Mouse (Mus musculus) cerebellum, adult 18-20 months (tissue): ENCODE results near the gene Tcfl5.

ENCODE experiments used
- DNase-seq, 2 experiments: peaks; one replicate each; pipeline ENCODE4 v3.0.0; 2021

Gene Tcfl5

GRCm38 (mm10) chr2:180642555-180643260, at the start of gene Tcfl5:
Gene Tcfl5 (minus strand): TSS chr2:180642708.
- DNase-seq: no peak

DNA sequence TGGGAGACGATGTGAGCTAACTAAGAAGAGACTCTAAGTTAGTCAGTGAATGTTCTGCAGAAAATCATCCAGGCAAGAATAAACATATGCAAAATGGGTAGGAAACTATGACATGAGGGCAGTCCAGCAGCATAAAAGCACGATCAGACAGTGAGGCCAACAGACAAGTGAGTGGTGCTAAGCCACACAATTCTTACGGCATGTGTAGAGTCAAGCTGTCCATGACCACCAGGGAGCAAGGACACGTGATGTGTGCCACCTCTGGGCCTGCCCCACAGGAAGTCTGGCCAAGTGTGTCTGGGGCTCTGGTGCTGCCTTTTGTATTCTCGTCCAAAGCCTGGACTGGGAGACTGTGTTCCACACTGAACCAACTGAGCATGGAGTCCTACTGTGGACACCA, 47.3 kb upstream of the Tcfl5 start:
- no peak for DNase-seq

DNA sequence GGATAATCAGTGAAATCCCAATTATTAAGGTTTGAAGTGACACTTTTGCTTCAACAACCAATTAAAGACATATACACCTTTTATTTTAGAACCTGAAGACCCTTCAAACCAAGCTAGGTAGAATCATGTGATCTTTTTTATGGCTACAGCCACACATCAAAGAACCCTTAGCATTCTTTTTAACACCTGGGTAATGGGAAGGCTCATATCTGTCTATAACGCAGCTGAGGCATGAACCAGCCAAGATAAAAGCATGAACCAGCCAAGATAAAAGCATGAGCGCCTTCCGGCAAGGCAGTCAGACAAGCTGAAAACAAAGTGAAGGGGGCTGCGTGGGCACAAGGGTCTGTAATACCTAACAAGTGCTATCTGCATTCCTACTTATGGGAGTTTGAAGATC, 41.5 kb upstream of the Tcfl5 start:
- no peak for DNase-seq

- no peak for DNase-seq
Measured at GRCm38 (mm10) chr2:180683524-180683923, 41.0 kb upstream of the Tcfl5 start.

DNA sequence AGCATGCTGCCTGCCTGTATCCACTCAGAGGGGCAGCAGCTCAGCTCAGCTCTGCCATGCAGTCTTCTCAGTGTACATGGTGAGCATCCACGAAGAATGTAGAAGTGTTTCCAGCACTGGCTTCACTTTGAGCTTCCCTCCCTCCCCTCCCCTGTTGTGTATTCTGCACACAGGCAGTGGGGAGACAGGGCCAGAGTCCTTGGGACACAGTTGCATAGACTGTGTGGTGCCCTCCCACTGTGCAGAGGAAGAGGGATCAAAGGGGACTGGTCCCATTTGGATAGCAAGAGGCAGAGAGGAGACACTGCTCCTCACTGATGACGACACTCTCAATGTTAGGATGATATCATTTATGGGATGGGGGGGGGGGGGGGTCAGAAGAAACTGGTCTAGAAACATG, 38.7 kb upstream of the Tcfl5 start:
- no peak for DNase-seq

DNA sequence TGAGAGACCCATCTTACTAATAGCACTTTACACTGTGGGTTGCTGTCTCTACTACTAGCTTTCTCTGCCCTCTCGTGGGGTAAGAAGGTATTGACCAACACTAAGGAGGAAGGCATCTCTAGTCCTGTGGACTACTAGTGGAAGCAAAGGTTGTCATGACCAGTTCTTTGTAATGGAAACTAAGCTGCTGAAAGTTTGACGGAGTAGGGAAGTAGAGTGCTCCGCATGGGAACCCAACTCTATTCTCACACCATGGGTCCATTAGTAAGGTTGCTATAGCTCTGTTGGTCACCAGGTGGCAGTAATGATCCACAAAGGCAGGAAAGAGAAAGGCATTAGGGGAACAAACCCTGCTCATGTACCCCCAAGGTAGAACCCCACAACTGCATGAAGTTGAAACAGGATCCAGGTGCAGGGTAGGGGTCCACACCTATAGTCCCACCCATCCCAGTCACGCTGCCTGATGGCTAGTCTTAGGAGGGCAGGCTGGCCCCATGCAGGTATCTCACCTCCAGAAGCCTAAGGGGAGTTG, 36.2 kb upstream of the Tcfl5 start:
- peak; percentile 60 to 69 for DNase-seq

GRCm38 (mm10) chr2:180676706-180677105, 34.2 kb upstream of the Tcfl5 start:
- DNase-seq: no peak

DNA sequence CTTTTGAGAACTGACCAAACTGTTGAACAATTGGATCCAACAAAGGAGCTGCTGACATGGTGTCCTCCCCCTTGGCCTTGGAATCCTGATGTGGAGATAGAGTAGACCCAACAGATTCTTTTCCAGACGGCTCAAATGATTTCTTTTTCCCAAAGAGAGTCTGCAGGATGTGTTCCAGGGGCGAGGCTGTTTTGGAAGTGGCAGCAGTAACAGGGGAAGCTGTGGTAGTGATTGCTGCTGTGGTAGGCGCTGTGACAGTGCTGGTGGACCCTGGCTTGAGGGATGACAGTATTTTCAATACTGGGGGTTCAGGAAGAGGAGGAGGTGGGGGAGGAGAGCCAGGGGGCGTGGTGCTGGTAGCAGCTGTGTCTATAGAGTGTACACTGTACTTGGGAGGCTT, 19.5 kb upstream of the Tcfl5 start:
- DNase-seq: no peak

GRCm38 (mm10) chr2:180660521-180660920, 18.0 kb upstream of the Tcfl5 start:
- no peak for DNase-seq

DNA sequence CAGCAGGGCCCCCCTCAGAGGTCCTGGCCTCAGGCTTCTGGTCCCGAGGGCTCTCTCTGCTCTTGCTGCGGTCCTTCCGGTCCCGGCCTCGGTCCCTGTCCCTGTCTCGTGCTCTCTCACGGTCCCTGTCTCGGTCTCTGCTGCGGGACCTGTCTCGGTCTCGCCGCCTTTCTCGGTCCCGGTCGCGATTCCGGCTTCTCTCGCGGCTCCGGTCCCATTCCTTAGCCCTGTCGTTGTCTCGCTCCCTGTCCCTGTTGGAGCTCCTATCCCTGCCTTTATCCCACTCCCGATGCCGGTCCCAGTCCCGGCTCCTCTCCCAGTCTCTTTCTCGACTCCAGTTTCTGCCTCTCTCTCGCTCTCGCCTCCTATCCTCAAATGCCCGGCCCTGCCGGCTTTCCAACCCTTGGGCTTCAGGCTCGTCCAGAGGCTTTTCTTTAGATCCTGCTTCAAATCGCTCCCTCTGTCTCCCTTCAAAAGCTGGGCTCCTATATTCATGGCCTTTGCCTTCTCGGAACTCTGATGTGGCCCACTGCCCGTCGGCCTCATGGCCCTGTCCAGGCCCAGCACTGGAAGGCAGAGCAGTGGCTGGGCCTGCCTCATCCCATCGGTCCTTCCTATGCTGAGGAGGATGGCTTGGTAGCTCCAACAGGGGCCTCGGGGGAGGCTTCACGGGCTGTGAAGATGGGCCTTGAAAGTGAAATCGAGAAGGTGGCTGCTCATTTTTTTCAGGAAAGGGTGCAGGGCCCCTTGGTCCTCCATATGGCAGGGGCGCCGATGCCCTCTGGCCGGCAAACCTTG, 17.0 kb upstream of the Tcfl5 start:
- DNase-seq: peak; percentile 12 to 42

DNA sequence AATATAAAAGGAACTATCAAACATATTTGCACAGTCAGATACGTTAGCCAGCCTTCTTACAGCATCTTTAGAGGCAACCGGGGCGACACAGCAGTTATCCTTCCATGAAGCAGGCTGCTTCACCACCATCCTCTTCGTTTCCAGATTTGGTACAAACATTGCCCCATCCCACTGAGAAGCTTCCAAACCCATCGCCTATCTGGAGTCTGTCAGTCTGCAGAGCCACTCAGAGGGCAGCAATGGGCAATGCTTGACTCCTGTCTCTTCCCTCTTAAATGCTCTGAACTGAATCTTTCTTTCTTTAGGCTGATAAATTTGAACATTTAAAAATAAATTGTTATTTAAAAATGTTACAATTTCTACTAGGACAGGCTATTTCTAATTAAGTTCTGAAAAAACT, 15.9 kb upstream of the Tcfl5 start:
- no peak for DNase-seq

DNA sequence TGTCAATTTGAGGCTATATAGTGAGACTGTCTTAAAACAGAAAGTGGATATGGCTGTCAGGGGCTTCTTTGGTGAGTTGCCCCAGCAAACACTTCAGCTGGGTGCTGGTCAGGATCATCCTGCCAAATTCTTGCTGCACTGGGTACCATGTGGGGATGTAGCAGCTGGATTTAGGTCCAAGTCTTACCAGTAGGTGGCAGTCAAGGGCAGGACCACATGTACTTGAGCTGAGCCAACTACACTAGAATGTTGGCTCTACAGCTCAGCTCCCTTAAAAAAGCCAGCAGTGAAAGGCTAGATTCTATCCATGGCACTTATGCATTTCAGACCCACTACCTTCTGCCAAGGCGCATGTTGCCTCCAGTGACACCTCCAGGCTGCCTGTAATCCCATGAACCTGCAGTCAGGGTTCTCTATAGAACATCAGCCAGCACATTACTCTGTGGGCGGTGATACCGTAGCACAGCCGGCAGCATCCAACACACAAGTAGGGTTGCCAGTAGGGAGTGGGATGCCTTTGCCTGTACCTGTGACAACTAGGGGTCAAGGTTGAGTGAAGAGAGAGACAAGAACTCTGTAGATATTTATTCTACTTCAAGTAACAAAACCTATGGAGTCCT, 15.0 kb upstream of the Tcfl5 start:
- DNase-seq: peak; percentile 68 to 70

DNA sequence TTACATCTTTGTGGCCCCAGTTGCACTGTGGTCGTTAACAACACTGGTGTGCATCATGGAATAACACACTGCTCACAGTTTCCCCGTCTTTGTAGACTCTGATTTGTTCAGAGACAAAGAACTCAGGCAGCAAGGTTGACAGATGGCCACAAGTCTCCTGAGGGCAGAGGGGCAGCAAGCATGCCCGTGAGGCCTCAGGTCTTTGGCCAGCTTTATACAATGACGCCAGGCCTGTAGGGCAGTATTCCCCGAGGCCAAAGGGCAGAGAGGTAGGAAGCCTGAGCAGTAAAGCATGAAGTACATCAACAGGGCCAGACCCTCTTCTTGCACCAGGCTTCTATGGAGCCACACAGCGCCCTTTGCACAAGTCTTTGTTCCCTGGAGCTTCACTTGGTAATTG, 12.6 kb upstream of the Tcfl5 start:
- no peak for DNase-seq

DNA sequence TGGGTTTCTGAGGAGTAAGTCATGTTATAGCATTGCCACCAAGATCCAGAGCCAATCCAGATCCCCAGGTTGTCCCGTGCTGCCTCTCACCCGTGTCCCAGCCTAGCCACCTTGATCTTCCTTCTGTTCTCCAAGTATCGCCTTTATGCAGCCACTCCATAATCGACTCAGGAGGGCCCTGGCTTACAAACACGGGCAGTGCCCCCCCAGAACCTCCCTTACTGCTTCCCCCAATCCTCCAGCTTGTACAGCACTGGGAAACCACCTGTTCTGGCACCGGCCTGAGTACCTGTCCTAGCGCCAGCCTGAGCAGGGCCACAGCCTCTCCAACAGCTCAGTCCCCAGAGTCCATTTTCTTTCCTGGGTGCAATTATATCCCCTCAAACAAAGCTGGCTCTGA, 12.2 kb upstream of the Tcfl5 start:
- DNase-seq: no peak

DNA sequence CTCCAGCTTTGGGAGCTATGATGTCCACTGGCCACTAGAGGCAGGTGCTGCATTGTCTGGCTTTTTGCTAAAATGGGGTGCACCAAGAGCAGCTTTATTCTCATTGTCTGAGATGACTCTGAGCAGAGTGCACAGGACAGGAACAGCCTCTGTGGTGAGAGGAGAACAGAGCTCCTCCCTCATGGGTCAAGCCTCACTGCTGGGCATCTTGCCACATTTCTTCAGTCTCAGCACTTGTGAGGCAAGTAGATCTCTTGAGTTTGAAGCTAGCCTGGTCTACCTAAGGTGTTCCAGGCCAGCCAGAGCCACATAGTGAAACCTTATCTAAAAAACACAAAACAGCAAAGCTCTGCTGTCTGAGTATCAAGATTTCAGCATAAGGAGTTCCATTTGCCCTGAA, 4.3 kb upstream of the Tcfl5 start:
- no peak for DNase-seq

- DNase-seq: no peak
Measured at GRCm38 (mm10) chr2:180643626-180644025, 1.1 kb upstream of the Tcfl5 start.

GRCm38 (mm10) chr2:180641576-180642554, 643 bp downstream of the Tcfl5 start:
- no peak for DNase-seq

- DNase-seq: no peak
Measured at GRCm38 (mm10) chr2:180611882-180612281, 30.6 kb downstream of the Tcfl5 start.

DNA sequence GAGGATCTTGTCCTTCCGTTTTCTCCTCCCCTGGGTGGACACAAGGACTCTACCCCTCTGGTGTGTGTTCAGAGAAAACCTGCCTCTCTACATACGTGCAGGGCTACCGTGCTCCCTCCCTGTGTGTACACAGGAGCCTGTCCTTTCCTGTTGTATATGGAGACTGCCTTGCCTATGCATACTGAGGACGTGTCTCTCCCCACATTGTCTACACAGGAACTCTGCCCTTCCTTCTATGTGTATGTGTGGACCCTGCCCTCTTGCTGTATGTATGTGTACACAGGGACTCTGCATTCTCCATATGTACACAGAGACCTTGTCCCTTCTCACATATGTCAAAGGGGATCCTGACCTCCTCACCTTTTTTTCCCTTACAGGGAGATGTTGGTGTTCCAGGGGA, 32.2 kb downstream of the Tcfl5 start:
- DNase-seq: no peak

GRCm38 (mm10) chr2:180604781-180605180, 37.7 kb downstream of the Tcfl5 start:
- DNase-seq: no peak

DNA sequence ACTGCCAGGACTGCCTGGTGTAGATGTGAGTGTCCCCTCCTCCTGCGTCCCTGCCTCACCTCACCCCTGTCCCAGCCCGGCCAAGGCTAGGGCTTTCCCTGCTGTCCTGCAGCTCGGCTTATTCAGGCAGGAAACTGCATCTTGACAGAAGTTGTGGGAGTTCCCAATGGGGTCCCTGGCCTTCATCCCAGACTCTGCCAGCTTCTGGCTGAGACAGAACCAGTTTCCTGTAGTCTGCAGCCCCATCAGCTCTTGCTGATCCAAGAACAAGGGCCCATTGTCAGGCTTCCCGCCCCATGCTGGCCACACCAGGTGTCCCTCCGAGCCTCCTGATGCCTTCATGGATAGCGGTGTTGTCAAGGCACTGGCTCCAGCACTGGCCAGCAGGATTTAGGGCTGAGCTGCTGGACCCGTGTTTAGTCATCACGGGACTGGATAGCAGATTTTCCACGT, 41.9 kb downstream of the Tcfl5 start:
- peak; percentile 57 to 63 for DNase-seq

- DNase-seq: peak in 1 of 2 experiments; percentile 34
Measured at GRCm38 (mm10) chr2:180598157-180598705, 44.3 kb downstream of the Tcfl5 start.
